Mouse (Mus musculus): ENCODE results near the gene Hps4. TPM values are rescaled to one million over a fixed set of nuclear protein-coding genes. Genes with fewer than 3 reads are reported as not detected.
"Not testable (repeated sequence)": the region's sequence is repeated elsewhere in the genome, so short reads cannot be mapped to it uniquely, and the experiment has no call there.

Hps4 gene
- polyA plus RNA-seq, 1 experiment: 36.9 TPM

GRCm38 (mm10) chr5:112302310-112302709 is 40.6 kb upstream of the Hps4 start:
- Histone ChIP-seq H3K4me1 (ENCODE audit: control insufficient read depth, insufficient read depth, insufficient read length) (peaks cover 32% of the 10 kb centered on the region), H3K27me3 (ENCODE audit: control insufficient read depth, insufficient read depth, low read length) (no peaks in the 10 kb centered on the region), H3K4me3 (ENCODE audit: extremely low read depth, insufficient read depth, insufficient read length) (no peak overlapping the region), H3K36me3 (ENCODE audit: control insufficient read depth, insufficient read depth, low read length) (peaks cover 8% of the 10 kb centered on the region), H3K27ac (ENCODE audit: insufficient read depth, low read length) (0 out of 2 replicates have a peak overlapping the region, but pooled peaks have one; percentile 19)
- DNase-seq (ENCODE audit: low read depth in 1 of 2, low spot score in 2 of 2): no peak
- 71% methylated on average over 5 of the region's 5 CpGs for WGBS
- TF ChIP-seq CTCF (IDR thresholded peaks at IDR 0.05; ENCODE audit: extremely low read depth, insufficient read depth, insufficient read length, insufficient replicate concordance) (no peak), POLR2A (IDR thresholded peaks at IDR 0.05; ENCODE audit: low read depth, low read length) (no peak)

- Histone ChIP-seq H3K27me3 (ENCODE audit: control insufficient read depth, insufficient read depth, low read length) (no peaks in the 10 kb centered on the region), H3K36me3 (ENCODE audit: control insufficient read depth, insufficient read depth, low read length) (peaks cover 35% of the 10 kb centered on the region), H3K27ac (ENCODE audit: insufficient read depth, low read length) (no peak overlapping the region), H3K4me1 (ENCODE audit: control insufficient read depth, insufficient read depth, insufficient read length) (peaks cover 3% of the 10 kb centered on the region), H3K4me3 (ENCODE audit: extremely low read depth, insufficient read depth, insufficient read length) (no peak overlapping the region)
- TF ChIP-seq POLR2A (IDR thresholded peaks at IDR 0.05; ENCODE audit: low read depth, low read length) (no peak), CTCF (IDR thresholded peaks at IDR 0.05; ENCODE audit: extremely low read depth, insufficient read depth, insufficient read length, insufficient replicate concordance) (no peak)
- DNase-seq (ENCODE audit: low read depth in 1 of 2, low spot score in 2 of 2): no peak
- 95% methylated on average over 5 of the region's 5 CpGs for WGBS
Measured at GRCm38 (mm10) chr5:112305842-112306241, 37.0 kb upstream of the Hps4 start.

GRCm38 (mm10) chr5:112313222-112313885 is 29.5 kb upstream of the Hps4 start:
- H3K4me3 ChIP-seq (ENCODE audit: extremely low read depth, insufficient read depth, insufficient read length): no peak overlapping the region
- H3K27me3 ChIP-seq (ENCODE audit: control insufficient read depth, insufficient read depth, low read length): no peaks in the 10 kb centered on the region
- H3K4me1 ChIP-seq (ENCODE audit: control insufficient read depth, insufficient read depth, insufficient read length): no peaks in the 10 kb centered on the region
- no peak for DNase-seq (ENCODE audit: low read depth in 1 of 2, low spot score in 2 of 2)
- 92% methylated on average over 11 of the region's 11 CpGs for WGBS
- peaks cover 28% of the 10 kb centered on the region for H3K36me3 ChIP-seq (ENCODE audit: control insufficient read depth, insufficient read depth, low read length)
- TF ChIP-seq CTCF (IDR thresholded peaks at IDR 0.05; ENCODE audit: extremely low read depth, insufficient read depth, insufficient read length, insufficient replicate concordance) (no peak), POLR2A (IDR thresholded peaks at IDR 0.05; ENCODE audit: low read depth, low read length) (no peak)
- no peak overlapping the region for H3K27ac ChIP-seq (ENCODE audit: insufficient read depth, low read length)

- H3K27ac ChIP-seq (ENCODE audit: insufficient read depth, low read length): no peak overlapping the region
- DNase-seq (ENCODE audit: low read depth in 1 of 2, low spot score in 2 of 2): no peak
- no peak overlapping the region for H3K4me3 ChIP-seq (ENCODE audit: extremely low read depth, insufficient read depth, insufficient read length)
- WGBS: 81% methylated on average over 5 of the region's 5 CpGs
- no peaks in the 10 kb centered on the region for H3K4me1 ChIP-seq (ENCODE audit: control insufficient read depth, insufficient read depth, insufficient read length)
- H3K27me3 ChIP-seq (ENCODE audit: control insufficient read depth, insufficient read depth, low read length): no peaks in the 10 kb centered on the region
- no peak for TF ChIP-seq CTCF (IDR thresholded peaks at IDR 0.05; ENCODE audit: extremely low read depth, insufficient read depth, insufficient read length, insufficient replicate concordance)
- no peak for TF ChIP-seq POLR2A (IDR thresholded peaks at IDR 0.05; ENCODE audit: low read depth, low read length)
- H3K36me3 ChIP-seq (ENCODE audit: control insufficient read depth, insufficient read depth, low read length): peaks cover 13% of the 10 kb centered on the region
Measured at GRCm38 (mm10) chr5:112316468-112316867, 26.4 kb upstream of the Hps4 start.

- WGBS: 27% methylated on average over 5 of the region's 5 CpGs
- Histone ChIP-seq H3K36me3 (ENCODE audit: control insufficient read depth, insufficient read depth, low read length) (peaks cover 13% of the 10 kb centered on the region), H3K4me3 (ENCODE audit: extremely low read depth, insufficient read depth, insufficient read length) (no peak overlapping the region), H3K27ac (ENCODE audit: insufficient read depth, low read length) (no peak overlapping the region), H3K4me1 (ENCODE audit: control insufficient read depth, insufficient read depth, insufficient read length) (no peaks in the 10 kb centered on the region), H3K27me3 (ENCODE audit: control insufficient read depth, insufficient read depth, low read length) (no peaks in the 10 kb centered on the region)
- DNase-seq (ENCODE audit: low read depth in 1 of 2, low spot score in 2 of 2): no peak
- no peak for TF ChIP-seq CTCF (IDR thresholded peaks at IDR 0.05; ENCODE audit: extremely low read depth, insufficient read depth, insufficient read length, insufficient replicate concordance)
Measured at GRCm38 (mm10) chr5:112317328-112317727, 25.6 kb upstream of the Hps4 start.

- H3K4me1 ChIP-seq (ENCODE audit: control insufficient read depth, insufficient read depth, insufficient read length); H3K27ac ChIP-seq (ENCODE audit: insufficient read depth, low read length): not testable (repeated sequence)
- WGBS: 71% methylated on average over 2 of the region's 2 CpGs
Measured at GRCm38 (mm10) chr5:112319343-112319742, 23.5 kb upstream of the Hps4 start.

GRCm38 (mm10) chr5:112320379-112320778 is 22.5 kb upstream of the Hps4 start:
- Histone ChIP-seq H3K36me3 (ENCODE audit: control insufficient read depth, insufficient read depth, low read length) (peaks cover 3% of the 10 kb centered on the region; the same call in 1 of the 2 replicates), H3K27me3 (ENCODE audit: control insufficient read depth, insufficient read depth, low read length) (no peaks in the 10 kb centered on the region), H3K4me1 (ENCODE audit: control insufficient read depth, insufficient read depth, insufficient read length) (peaks cover 5% of the 10 kb centered on the region; the same call in 1 of the 2 replicates), H3K4me3 (ENCODE audit: extremely low read depth, insufficient read depth, insufficient read length) (no peak overlapping the region), H3K27ac (ENCODE audit: insufficient read depth, low read length) (no peak overlapping the region)
- TF ChIP-seq CTCF (IDR thresholded peaks at IDR 0.05; ENCODE audit: extremely low read depth, insufficient read depth, insufficient read length, insufficient replicate concordance): no peak
- TF ChIP-seq POLR2A (IDR thresholded peaks at IDR 0.05; ENCODE audit: low read depth, low read length): no peak
- no peak for DNase-seq (ENCODE audit: low read depth in 1 of 2, low spot score in 2 of 2)
- WGBS: 86% methylated on average over 5 of the region's 5 CpGs

More at GRCm38 (mm10) chr5:112319343-112319742, 23.5 kb upstream of the Hps4 start:
- not testable (repeated sequence) for DNase-seq (ENCODE audit: low read depth in 1 of 2, low spot score in 2 of 2); H3K27me3 ChIP-seq (ENCODE audit: control insufficient read depth, insufficient read depth, low read length); H3K4me3 ChIP-seq (ENCODE audit: extremely low read depth, insufficient read depth, insufficient read length); H3K36me3 ChIP-seq (ENCODE audit: control insufficient read depth, insufficient read depth, low read length)

Measured in spleen, adult 2 months (tissue).